ENCODE assay signal across 22 mouse cellular contexts in the genomic region with DNA sequence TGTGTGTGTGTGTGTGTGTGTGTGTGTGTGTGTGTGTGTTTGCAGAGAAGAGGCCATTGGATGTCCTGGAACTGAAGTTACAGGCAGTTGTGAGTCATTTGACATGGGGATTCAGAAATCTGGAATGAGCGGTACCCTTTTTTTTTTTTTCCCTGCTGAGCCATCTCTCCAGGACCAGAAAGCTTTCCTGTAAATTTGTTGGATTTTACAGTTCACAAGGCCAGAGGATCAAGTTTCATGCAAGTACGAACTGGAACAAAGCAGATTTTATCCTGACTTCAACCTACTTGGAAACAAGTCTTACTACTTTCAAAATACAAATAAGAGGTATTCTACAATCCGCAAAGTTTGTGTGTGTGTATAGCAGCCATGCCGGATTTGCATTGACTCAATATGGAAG.
DNase-seq lines count a peak whose midpoint lies in the region; ATAC-seq lines count a peak whose summit lies in the region.
"Had no signal": no experiment of that assay in that cellular context is flagged by ENCODE, and none has a peak within 500 bp of the region (broad histone marks: within the 10 kb centered on the region; RNA-seq: fewer than 3 reads in every experiment).

No protein-coding gene starts in this region.

- ATAC-seq in kidney, embryonic 14.5 days (ENCODE audit: low FRiP score, low TSS enrichment), result no peak
- no peak for ATAC-seq in embryonic facial prominence, embryonic 11.5 days (replicated peaks; ENCODE audit: insufficient number of reproducible peaks, low FRiP score, low TSS enrichment, low read depth)
- ATAC-seq: intestine, embryonic 15.5 days; liver, embryonic 12.5 days had no signal

- no peaks in the 10 kb centered on the region for H3K36me3 ChIP-seq in kidney, embryonic 14.5 days (ENCODE audit: control insufficient read depth, insufficient read depth, low read length)
- H3K36me3 ChIP-seq in embryonic facial prominence, embryonic 11.5 days (replicated peaks; ENCODE audit: control insufficient read depth, insufficient read depth, low read depth, low read length), result no peaks in the 10 kb centered on the region
- H3K36me3 ChIP-seq: forebrain, embryonic 12.5 days; heart, embryonic 15.5 days; hindbrain, embryonic 15.5 days; intestine, embryonic 15.5 days; liver, embryonic 12.5 days; lung, embryonic 15.5 days; midbrain, embryonic 12.5 days had no signal

- no peaks in the 10 kb centered on the region for H3K27me3 ChIP-seq in kidney, embryonic 14.5 days (ENCODE audit: control insufficient read depth, insufficient read depth, low read length)
- no peaks in the 10 kb centered on the region for H3K27me3 ChIP-seq in embryonic facial prominence, embryonic 11.5 days (ENCODE audit: control insufficient read depth, insufficient read depth, low read length)
- H3K27me3 ChIP-seq: CH12.LX; forebrain, embryonic 12.5 days; heart, embryonic 15.5 days; hindbrain, embryonic 15.5 days; intestine, embryonic 15.5 days; liver, embryonic 12.5 days; lung, embryonic 15.5 days; midbrain, embryonic 12.5 days had no signal

- no peak for DNase-seq in kidney, postnatal 14 days
- DNase-seq in 3T3-L1 (ENCODE audit: low read depth, low spot score), result peak; percentile 88
- DNase-seq in embryonic facial prominence, embryonic 11.5 days (ENCODE audit: low spot score), result peak; percentile 61
- DNase-seq in forelimb bud, embryonic 11.5 days (ENCODE audit: low read depth, low spot score), result peak; percentile 49
- no peak for DNase-seq in frontal cortex, postnatal 25 days (ENCODE audit: low spot score in 2 of 2)
- DNase-seq in adrenal gland, adult 8-10 months, result no peak
- DNase-seq in lung, adult 18-20 months, result no peak
- DNase-seq: cerebellum, adult 8-10 months; gastrocnemius, postnatal 14 days; heart, adult 2 months; heart, postnatal 4 days; spleen, adult 18-20 months; thymus, adult 2 months had no signal

- H3K27ac ChIP-seq in kidney, embryonic 14.5 days (ENCODE audit: low read depth, low read length), result peak overlapping the region; percentile 17; the same call in 1 of the 2 replicates
- no peak overlapping the region for H3K27ac ChIP-seq in embryonic facial prominence, embryonic 11.5 days (replicated peaks; ENCODE audit: low read depth, low read length)
- H3K27ac ChIP-seq: forebrain, embryonic 12.5 days; heart, adult 2 months; heart, embryonic 15.5 days; hindbrain, embryonic 15.5 days; intestine, embryonic 15.5 days; liver, embryonic 12.5 days; lung, embryonic 15.5 days; midbrain, embryonic 12.5 days had no signal

- no peaks in the 10 kb centered on the region for H3K9me3 ChIP-seq in kidney, embryonic 14.5 days (ENCODE audit: control insufficient read depth, low read length)
- H3K9me3 ChIP-seq in embryonic facial prominence, embryonic 11.5 days (replicated peaks; ENCODE audit: control insufficient read depth, low read length), result no peaks in the 10 kb centered on the region
- H3K9me3 ChIP-seq: forebrain, embryonic 12.5 days; heart, embryonic 15.5 days; hindbrain, embryonic 15.5 days; intestine, embryonic 15.5 days; liver, embryonic 12.5 days; lung, embryonic 15.5 days; midbrain, embryonic 12.5 days had no signal

- no peak overlapping the region for H3K9ac ChIP-seq in kidney, embryonic 14.5 days (ENCODE audit: low read depth, low read length)
- no peak overlapping the region for H3K9ac ChIP-seq in embryonic facial prominence, embryonic 11.5 days (replicated peaks; ENCODE audit: low read length)
- H3K9ac ChIP-seq: forebrain, embryonic 12.5 days; heart, embryonic 15.5 days; hindbrain, embryonic 15.5 days; intestine, embryonic 15.5 days; liver, embryonic 12.5 days; lung, embryonic 15.5 days; midbrain, embryonic 12.5 days had no signal

- 50% methylated on average over 4 of the region's 4 CpGs for WGBS in kidney, embryonic 14.5 days
- 54% methylated on average over 4 of the region's 4 CpGs for WGBS in embryonic facial prominence, embryonic 11.5 days

- H3K4me2 ChIP-seq in kidney, embryonic 14.5 days (replicated peaks; ENCODE audit: low read depth, low read length), result no peak overlapping the region
- no peak overlapping the region for H3K4me2 ChIP-seq in embryonic facial prominence, embryonic 11.5 days (ENCODE audit: low read depth, low read length)
- H3K4me2 ChIP-seq: forebrain, embryonic 12.5 days; heart, embryonic 15.5 days; hindbrain, embryonic 15.5 days; intestine, embryonic 15.5 days; liver, embryonic 12.5 days; lung, embryonic 15.5 days; midbrain, embryonic 12.5 days had no signal

- no peak overlapping the region for H3K4me3 ChIP-seq in kidney, embryonic 14.5 days (ENCODE audit: low read length)
- no peak overlapping the region for H3K4me3 ChIP-seq in embryonic facial prominence, embryonic 11.5 days (ENCODE audit: low read depth, low read length)
- H3K4me3 ChIP-seq: forebrain, embryonic 12.5 days; heart, adult 2 months; heart, embryonic 15.5 days; hindbrain, embryonic 15.5 days; intestine, embryonic 15.5 days; liver, embryonic 12.5 days; lung, embryonic 15.5 days; midbrain, embryonic 12.5 days had no signal

- no peaks in the 10 kb centered on the region for H3K4me1 ChIP-seq in kidney, embryonic 14.5 days (ENCODE audit: control insufficient read depth, insufficient read depth, low read length)
- no peaks in the 10 kb centered on the region for H3K4me1 ChIP-seq in embryonic facial prominence, embryonic 11.5 days (ENCODE audit: control insufficient read depth, insufficient read depth, low read length)
- H3K4me1 ChIP-seq: forebrain, embryonic 12.5 days; heart, embryonic 15.5 days; hindbrain, embryonic 15.5 days; intestine, embryonic 15.5 days; liver, embryonic 12.5 days; lung, embryonic 15.5 days; midbrain, embryonic 12.5 days had no signal

Comparison
In these comparisons a context has a peak if more than half of its experiments do, and no peak if none do; other contexts are left out.
1. DNase-seq: peak in 3T3-L1 (single experiment), embryonic facial prominence, embryonic 11.5 days (single experiment) and forelimb bud, embryonic 11.5 days (single experiment); none in kidney, postnatal 14 days (single experiment), frontal cortex, postnatal 25 days (0 of 2), adrenal gland, adult 8-10 months (single experiment) and lung, adult 18-20 months (0 of 2).